Mouse (Mus musculus) 3T3-L1 (cell line): ENCODE measurements around the gene Zfp839.
A peak's percentile ranks its signal among the peaks of the same experiment; 100 is the strongest.
"Not testable (repeated sequence)": the region's sequence is repeated elsewhere in the genome, so short reads cannot be mapped to it uniquely, and the experiment has no call there.

Experiments used
- DNase-seq: peaks from one replicate; pipeline ENCODE4 v3.0.0-alpha.2; 2015; ENCODE audit warnings: low read depth, low spot score

The Zfp839 gene

GRCm38 (mm10) chr12:110840348-110841198, 9.5 kb upstream of the Zfp839 start, which contains the start of gene Mok:
Gene Mok (minus strand): TSS chr12:110840939.
- DNase-seq = peak; percentile 96

- peak; percentile 61 for DNase-seq
Measured at GRCm38 (mm10) chr12:110841731-110842493, 8.1 kb upstream of the Zfp839 start.

- DNase-seq = peak; percentile 87
Measured at GRCm38 (mm10) chr12:110843194-110844048, 6.6 kb upstream of the Zfp839 start.

- DNase-seq = peak; percentile 83
Measured at GRCm38 (mm10) chr12:110844227-110845130, 5.6 kb upstream of the Zfp839 start.

- DNase-seq = peak; percentile 98
Measured at GRCm38 (mm10) chr12:110845131-110845880, 4.7 kb upstream of the Zfp839 start.

GRCm38 (mm10) chr12:110846191-110846765, 3.8 kb upstream of the Zfp839 start:
- DNase-seq = peak; percentile 10

- no peak for DNase-seq
Measured at GRCm38 (mm10) chr12:110850929-110851256, 840 bp downstream of the Zfp839 start.

- no peak for DNase-seq
Measured at GRCm38 (mm10) chr12:110851414-110851813, 1.4 kb downstream of the Zfp839 start.

GRCm38 (mm10) chr12:110851923-110852322, 1.9 kb downstream of the Zfp839 start:
- DNase-seq = no peak

GRCm38 (mm10) chr12:110854786-110855737, 5.0 kb downstream of the Zfp839 start:
- no peak for DNase-seq

- no peak for DNase-seq
Measured at GRCm38 (mm10) chr12:110857196-110857595, 7.1 kb downstream of the Zfp839 start.

GRCm38 (mm10) chr12:110858681-110859080, 8.6 kb downstream of the Zfp839 start:
- not testable (repeated sequence) for DNase-seq

GRCm38 (mm10) chr12:110860293-110860692, 10.2 kb downstream of the Zfp839 start:
- DNase-seq = no peak

- DNase-seq = no peak
Measured at GRCm38 (mm10) chr12:110861256-110861655, 11.2 kb downstream of the Zfp839 start.

GRCm38 (mm10) chr12:110864008-110864407, 14.0 kb downstream of the Zfp839 start:
- DNase-seq = no peak

GRCm38 (mm10) chr12:110865571-110865970, 15.5 kb downstream of the Zfp839 start:
- no peak for DNase-seq

- DNase-seq = no peak
Measured at GRCm38 (mm10) chr12:110865989-110866388, 15.9 kb downstream of the Zfp839 start.

- DNase-seq = no peak
Measured at GRCm38 (mm10) chr12:110870107-110870506, 20.1 kb downstream of the Zfp839 start.
